Mouse (Mus musculus): ENCODE results near the gene Cep112.

GRCm38 (mm10) chr11:108395061-108395460 is 29.9 kb upstream of the Cep112 start:
- no peak for TF ChIP-seq CTCF (IDR thresholded peaks at IDR 0.05; ENCODE audit: low read depth, low read length)
- TF ChIP-seq EP300 (IDR thresholded peaks at IDR 0.05; ENCODE audit: insufficient read depth, low read depth, low read length), result no peak
- no peak for TF ChIP-seq POLR2A (IDR thresholded peaks at IDR 0.05; ENCODE audit: insufficient read depth, low read length)

Data from ES-Bruce4 (cell line).